Mouse (Mus musculus): ENCODE data around the gene Bcan. TPM values are rescaled to one million over a fixed set of nuclear protein-coding genes. Genes with fewer than 3 reads are reported as not detected.
A peak's percentile ranks its signal among the peaks of the same experiment; 100 is the strongest.

Gene Bcan
- polyA plus RNA-seq, 1 experiment from 2014 or later, result 0.18 TPM

DNA sequence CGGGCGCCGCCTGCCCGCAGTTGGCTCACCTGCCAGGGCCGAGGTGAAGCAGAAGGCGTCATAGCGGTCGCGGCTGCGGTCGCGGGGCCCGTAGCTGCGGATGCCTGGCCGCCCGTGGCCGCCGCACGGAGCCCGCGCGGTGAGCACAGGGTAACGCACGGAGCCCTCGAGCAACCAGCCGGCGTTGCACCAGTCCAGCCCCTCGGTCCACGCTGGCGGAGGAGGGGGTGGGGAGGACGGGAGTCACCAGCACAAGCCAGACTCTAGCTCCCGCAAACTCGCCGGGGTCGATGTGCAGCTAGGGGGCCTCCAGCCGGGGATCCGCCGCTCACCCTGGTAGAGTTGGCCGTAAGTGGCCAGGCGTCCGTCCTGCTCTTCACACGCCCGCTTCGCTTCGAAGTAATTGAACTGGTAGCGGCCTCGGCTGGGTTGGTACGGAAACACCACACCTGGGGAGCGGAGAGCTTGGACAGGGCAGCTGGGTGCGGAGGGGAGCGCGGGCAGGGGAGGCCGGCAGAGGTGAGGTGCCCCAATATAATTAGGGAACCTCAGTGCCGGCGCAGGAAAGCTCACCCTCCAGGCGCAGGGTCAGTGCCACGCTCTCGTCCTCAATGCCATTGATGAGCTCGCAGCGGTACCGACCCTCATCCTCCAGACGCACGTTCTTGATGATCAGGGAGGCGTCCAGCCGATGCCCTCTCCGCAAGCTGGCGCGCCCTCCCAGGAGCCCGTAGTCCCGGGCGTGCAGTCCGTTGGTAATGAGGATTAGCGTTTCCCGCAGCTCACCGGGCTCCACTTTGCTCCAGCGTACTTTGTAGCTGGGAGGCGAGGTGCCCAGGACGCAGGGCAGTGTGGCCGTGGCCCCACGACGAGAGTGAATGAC lies 23.4 kb upstream of the Bcan start:
- Histone ChIP-seq H3K36me3 (ENCODE audit: control insufficient read depth, insufficient read depth, low read length) (no peaks in the 10 kb centered on the region), H3K4me2 (ENCODE audit: low read depth, low read length) (peak overlapping the region; percentile 100), H3K9me3 (ENCODE audit: control insufficient read depth, low read length) (peaks cover 5% of the 10 kb centered on the region; the same call in 1 of the 2 replicates), H3K4me3 (ENCODE audit: low read length) (peak overlapping the region; percentile 69), H3K27ac (ENCODE audit: low read length) (no peak overlapping the region), H3K27me3 (replicated peaks; ENCODE audit: control insufficient read depth, insufficient read depth, low read length) (peaks cover 49% of the 10 kb centered on the region), H3K4me1 (ENCODE audit: control insufficient read depth, insufficient read depth, low read length) (peaks cover 14% of the 10 kb centered on the region), H3K9ac (ENCODE audit: low read depth, low read length) (peak overlapping the region; percentile 56)
- peak; percentile 66; the same call in 1 of the 2 replicates for ATAC-seq
- under 1% methylated on average over 81 of the region's 81 CpGs for WGBS

DNA sequence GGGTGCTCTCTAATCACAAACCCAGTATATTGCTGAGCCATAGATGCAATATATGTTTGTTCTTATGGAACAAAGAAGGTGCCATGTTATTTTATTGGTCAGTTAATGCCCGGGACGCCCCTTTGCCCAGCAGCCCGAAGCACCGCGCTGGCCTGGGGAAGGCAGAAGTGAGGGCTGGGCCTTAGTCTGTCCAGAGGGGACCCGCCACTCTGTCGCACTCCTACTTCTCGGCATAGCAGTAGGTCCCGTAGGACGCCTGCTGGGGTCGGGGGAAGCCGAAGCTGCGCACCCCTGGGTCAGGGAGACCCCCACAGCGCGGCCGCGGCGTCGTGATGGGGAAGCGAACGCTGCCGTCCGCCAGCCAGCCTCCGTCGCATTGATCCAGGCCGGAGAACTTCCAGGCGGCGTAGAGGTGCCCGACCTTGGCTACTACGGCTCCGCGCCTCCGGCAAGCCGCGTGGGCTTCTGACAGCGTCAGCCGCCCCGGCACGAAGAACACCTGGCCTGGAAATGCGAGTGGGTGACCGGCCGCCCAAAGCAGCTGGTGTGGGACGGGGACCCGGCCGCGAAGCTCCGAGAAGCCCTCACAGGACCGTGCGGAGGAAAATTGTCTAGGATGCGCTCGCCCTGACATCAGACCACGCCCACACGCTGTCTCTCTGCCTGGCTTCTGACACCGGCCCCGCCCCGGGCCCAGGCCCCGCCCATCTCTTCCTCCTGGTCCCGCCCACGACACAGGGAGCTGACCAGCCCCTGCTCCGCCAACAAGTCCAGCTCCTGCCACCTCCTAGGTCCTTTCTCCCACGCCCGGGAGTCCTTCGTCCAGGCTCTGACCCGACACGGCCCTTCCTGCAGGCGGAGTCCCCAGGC lies 22.5 kb upstream of the Bcan start:
- no peaks in the 10 kb centered on the region for H3K9me3 ChIP-seq (ENCODE audit: control insufficient read depth, low read length)
- H3K27ac ChIP-seq (ENCODE audit: low read length), result no peak overlapping the region
- 1% methylated on average over 66 of the region's 66 CpGs for WGBS
- peak; percentile 96 for ATAC-seq
- peak overlapping the region; percentile 100 for H3K4me2 ChIP-seq (ENCODE audit: low read depth, low read length)
- H3K4me3 ChIP-seq (ENCODE audit: low read length), result peak overlapping the region; percentile 69
- peak overlapping the region; percentile 56 for H3K9ac ChIP-seq (ENCODE audit: low read depth, low read length)
- peaks cover 14% of the 10 kb centered on the region for H3K4me1 ChIP-seq (ENCODE audit: control insufficient read depth, insufficient read depth, low read length)
- no peaks in the 10 kb centered on the region for H3K36me3 ChIP-seq (ENCODE audit: control insufficient read depth, insufficient read depth, low read length)
- peaks cover 52% of the 10 kb centered on the region for H3K27me3 ChIP-seq (replicated peaks; ENCODE audit: control insufficient read depth, insufficient read depth, low read length)

DNA sequence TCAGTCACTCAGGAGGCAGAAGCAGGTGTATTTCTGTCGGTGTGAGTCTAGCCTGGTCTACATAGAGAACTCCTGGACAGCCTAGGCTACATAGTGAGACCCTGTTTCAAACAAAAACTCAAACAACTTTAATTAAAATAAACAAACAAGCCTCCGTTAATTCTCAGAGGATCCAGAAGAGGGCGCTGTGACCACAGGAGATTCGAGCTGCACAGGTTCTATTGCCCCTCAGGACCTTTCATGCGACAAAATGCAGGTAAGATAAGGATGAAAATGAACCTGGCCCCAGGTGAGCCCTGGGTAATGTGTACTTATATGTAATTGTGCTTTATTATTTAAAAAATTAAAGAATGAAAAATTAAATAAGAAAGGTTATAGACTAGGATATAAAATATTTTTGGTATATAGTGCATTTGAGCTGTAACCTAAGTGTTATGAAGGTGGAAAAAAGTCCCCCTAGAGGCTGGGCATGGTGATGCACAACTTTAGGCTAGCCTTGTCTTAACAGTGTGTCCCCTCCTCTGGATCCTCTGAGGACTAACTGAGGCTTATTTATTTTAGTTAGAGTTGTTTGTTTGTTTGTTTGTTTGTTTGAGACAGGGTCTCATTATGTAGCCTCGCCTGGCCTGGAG lies 10.7 kb upstream of the Bcan start:
- no peak for ATAC-seq
- Histone ChIP-seq H3K4me3 (ENCODE audit: low read length) (no peak overlapping the region), H3K27ac (ENCODE audit: low read length) (no peak overlapping the region), H3K9ac (ENCODE audit: low read depth, low read length) (no peak overlapping the region), H3K27me3 (replicated peaks; ENCODE audit: control insufficient read depth, insufficient read depth, low read length) (peaks cover 2% of the 10 kb centered on the region; the same call in 1 of the 2 replicates), H3K36me3 (ENCODE audit: control insufficient read depth, insufficient read depth, low read length) (no peaks in the 10 kb centered on the region), H3K4me2 (ENCODE audit: low read depth, low read length) (no peak overlapping the region), H3K4me1 (ENCODE audit: control insufficient read depth, insufficient read depth, low read length) (no peaks in the 10 kb centered on the region), H3K9me3 (ENCODE audit: control insufficient read depth, low read length) (0 out of 2 replicates have a peak, but pooled peaks cover 3% of the 10 kb centered on the region)
- 7% methylated on average over 6 of the region's 6 CpGs for WGBS

DNA sequence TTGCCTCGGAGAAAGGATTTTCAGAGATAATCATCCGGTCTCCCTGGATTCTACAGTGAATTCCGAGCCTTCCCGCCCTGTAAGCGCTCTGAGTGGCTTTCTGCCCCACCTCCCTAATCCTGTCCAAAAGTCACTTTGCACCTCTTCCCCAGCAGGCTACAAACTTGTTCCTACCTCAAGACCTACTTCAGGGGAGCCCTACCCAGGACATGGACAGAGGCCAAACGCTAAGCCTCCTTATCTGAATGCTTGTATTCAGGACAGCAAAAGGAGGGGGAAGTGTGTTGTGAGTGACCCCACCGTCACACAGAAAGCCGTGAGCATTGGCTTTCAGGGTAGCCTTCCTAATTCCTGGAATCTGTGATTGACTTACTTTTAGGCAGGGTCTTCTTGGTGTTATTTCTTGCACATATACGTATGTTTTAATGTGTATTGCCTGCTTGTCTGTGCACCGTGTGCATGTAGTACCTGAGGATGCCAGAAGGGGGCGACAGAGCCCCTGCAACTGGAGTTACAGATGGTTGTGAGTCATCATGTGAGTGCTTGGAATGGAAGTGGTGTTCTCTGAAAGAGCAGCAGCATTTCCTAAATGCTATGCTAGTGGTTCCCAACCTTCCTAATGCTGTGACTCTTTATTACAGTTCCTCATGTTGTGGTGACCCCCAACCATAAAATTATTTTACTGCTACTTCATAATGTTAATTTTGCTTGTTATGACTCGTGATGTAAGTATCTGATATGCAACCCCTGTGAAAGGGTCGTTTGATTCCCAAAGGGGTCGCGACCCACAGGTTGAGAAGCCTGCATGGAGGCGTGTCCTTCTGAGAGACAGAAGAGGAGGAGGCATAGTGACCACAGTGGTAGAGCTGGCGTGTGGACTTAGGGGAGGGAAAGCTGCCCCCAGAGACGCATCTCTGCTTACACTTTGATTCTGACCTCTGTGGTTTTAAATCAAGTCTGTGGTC lies 6.1 kb upstream of the Bcan start:
- no peak overlapping the region for H3K9ac ChIP-seq (ENCODE audit: low read depth, low read length)
- no peak for ATAC-seq
- H3K4me3 ChIP-seq (ENCODE audit: low read length), result no peak overlapping the region
- H3K4me2 ChIP-seq (ENCODE audit: low read depth, low read length), result no peak overlapping the region
- H3K36me3 ChIP-seq (ENCODE audit: control insufficient read depth, insufficient read depth, low read length), result no peaks in the 10 kb centered on the region
- 76% methylated on average over 18 of the region's 18 CpGs for WGBS
- H3K27ac ChIP-seq (ENCODE audit: low read length), result no peak overlapping the region
- peaks cover 30% of the 10 kb centered on the region for H3K27me3 ChIP-seq (replicated peaks; ENCODE audit: control insufficient read depth, insufficient read depth, low read length)
- H3K4me1 ChIP-seq (ENCODE audit: control insufficient read depth, insufficient read depth, low read length), result no peaks in the 10 kb centered on the region
- H3K9me3 ChIP-seq (ENCODE audit: control insufficient read depth, low read length), result 0 out of 2 replicates have a peak, but pooled peaks cover 3% of the 10 kb centered on the region

DNA sequence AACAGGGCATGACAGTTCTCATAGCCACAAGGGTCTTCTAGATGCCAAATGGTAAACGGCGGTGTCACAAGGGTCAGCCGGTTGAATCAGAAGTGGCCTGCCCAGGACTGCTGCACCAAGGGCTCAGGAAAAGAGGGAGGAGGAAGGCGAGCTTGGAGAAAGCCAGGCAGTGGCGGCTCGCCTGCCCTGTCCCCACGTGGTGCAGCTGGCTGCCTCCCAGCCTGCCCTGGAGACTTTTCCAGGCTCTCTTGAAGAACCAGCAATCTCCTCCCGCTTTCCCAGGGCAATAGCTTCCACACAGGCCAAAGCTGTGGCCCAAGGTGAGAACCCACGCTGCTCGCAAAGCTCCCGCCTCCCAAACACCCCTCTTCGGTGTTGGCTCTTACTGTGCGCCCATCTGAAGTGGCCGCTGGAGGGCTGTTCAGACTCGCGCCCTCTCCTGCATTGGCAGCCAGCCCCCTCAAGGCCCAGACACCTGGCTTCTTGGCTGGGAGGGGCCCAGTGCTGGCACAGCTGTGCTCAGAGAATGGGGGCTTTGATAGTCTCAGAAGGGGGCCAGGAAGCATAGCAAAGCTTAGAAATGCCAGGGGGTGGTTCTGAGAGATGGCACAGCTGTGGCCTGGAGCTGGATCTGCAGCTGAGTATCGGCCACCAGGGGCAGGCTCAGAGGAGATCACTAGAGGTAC lies 2.4 kb upstream of the Bcan start:
- 5% methylated on average over 17 of the region's 17 CpGs for WGBS

DNA sequence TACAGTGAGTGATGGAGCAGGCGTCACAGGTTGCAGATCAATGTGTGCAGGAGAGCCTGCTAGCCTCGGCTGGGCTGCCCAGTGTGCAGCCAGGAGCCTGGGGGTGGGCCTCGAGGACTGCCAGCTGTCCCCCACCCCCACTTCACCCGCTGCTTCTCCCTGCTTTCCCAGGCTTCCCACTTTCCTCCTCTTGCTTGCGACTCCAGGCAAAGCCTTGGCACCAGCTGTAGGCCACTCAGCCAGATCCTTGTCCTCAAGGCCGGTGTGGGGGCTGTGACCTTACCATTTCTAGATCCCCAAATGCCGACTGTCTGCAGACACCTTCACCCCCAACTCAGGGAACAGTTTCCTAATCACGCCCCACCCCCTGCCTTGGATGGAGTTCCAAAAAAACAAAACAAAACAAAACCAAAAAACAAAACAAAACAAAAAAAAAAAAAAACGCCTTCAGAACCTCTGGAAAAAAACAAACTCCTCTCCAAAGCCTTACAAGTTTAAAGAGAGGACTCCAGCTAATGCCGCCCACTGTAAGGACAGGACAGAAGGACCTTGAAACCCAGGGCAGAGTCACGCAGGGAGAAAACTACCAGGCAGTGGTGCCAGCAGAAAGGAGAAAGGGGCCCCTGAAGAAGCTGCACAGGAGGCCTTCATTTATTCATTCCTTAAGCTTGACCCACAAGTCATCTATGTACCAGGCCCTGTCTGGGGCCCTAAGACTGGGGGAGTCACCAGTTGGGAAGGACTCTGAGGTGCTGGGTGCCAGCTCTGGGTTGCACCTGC lies 976 bp upstream of the Bcan start:
- H3K27me3 ChIP-seq (replicated peaks; ENCODE audit: control insufficient read depth, insufficient read depth, low read length), result peaks cover 81% of the 10 kb centered on the region
- no peak overlapping the region for H3K4me2 ChIP-seq (ENCODE audit: low read depth, low read length)
- no peak overlapping the region for H3K4me3 ChIP-seq (ENCODE audit: low read length)
- H3K27ac ChIP-seq (ENCODE audit: low read length), result no peak overlapping the region
- peaks cover 13% of the 10 kb centered on the region; the same call in 1 of the 2 replicates for H3K4me1 ChIP-seq (ENCODE audit: control insufficient read depth, insufficient read depth, low read length)
- no peaks in the 10 kb centered on the region for H3K36me3 ChIP-seq (ENCODE audit: control insufficient read depth, insufficient read depth, low read length)
- WGBS, result 13% methylated on average over 11 of the region's 11 CpGs
- no peak overlapping the region for H3K9ac ChIP-seq (ENCODE audit: low read depth, low read length)
- ATAC-seq, result no peak
- 0 out of 2 replicates have a peak, but pooled peaks cover 3% of the 10 kb centered on the region for H3K9me3 ChIP-seq (ENCODE audit: control insufficient read depth, low read length)

More for the DNA sequence above, 2.4 kb upstream of the Bcan start:
- Histone ChIP-seq H3K4me3 (ENCODE audit: low read length) (no peak overlapping the region; the same call in 1 of the 2 replicates), H3K9ac (ENCODE audit: low read depth, low read length) (no peak overlapping the region), H3K9me3 (ENCODE audit: control insufficient read depth, low read length) (0 out of 2 replicates have a peak, but pooled peaks cover 3% of the 10 kb centered on the region), H3K27ac (ENCODE audit: low read length) (no peak overlapping the region), H3K36me3 (ENCODE audit: control insufficient read depth, insufficient read depth, low read length) (no peaks in the 10 kb centered on the region), H3K4me2 (ENCODE audit: low read depth, low read length) (no peak overlapping the region), H3K27me3 (replicated peaks; ENCODE audit: control insufficient read depth, insufficient read depth, low read length) (peaks cover 67% of the 10 kb centered on the region), H3K4me1 (ENCODE audit: control insufficient read depth, insufficient read depth, low read length) (0 out of 2 replicates have a peak, but pooled peaks cover 9% of the 10 kb centered on the region)
- ATAC-seq, result no peak

DNA sequence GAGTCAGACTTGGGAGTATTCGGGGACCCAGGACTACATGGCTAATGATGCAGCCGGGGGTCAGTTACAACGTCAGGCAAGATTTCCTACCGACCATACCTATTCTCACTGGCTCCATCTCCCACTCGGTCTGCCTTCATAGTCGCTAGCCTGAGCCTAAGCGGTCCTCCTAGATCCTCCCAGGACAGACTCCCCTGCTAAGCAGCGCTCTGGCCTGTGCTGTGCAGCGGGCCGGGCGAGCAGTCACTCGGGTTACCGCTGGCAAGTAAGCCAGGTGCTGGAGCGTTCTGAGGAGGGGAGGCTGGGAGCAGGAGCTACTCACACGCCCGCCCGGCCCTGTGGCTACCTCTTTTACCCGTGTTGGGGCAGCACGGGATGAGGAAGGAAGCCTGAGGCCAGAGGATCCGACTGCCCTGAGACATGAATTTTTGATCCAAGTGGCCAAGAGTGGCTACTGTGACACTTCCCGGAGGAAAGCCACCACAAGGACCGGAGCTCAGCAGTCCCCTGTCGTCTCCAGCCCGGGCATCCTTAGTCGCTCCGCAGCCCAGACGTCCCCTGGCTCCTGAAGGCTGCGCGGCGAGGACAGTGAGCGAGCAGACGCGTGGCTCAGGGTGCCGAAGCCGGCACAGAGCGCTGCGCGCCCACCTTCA lies 661 bp downstream of the Bcan start:
- no peaks in the 10 kb centered on the region for H3K9me3 ChIP-seq (ENCODE audit: control insufficient read depth, low read length)
- no peak overlapping the region for H3K27ac ChIP-seq (ENCODE audit: low read length)
- peak overlapping the region; percentile 59 for H3K4me2 ChIP-seq (ENCODE audit: low read depth, low read length)
- 1% methylated on average over 38 of the region's 38 CpGs for WGBS
- H3K36me3 ChIP-seq (ENCODE audit: control insufficient read depth, insufficient read depth, low read length), result no peaks in the 10 kb centered on the region
- no peak overlapping the region for H3K9ac ChIP-seq (ENCODE audit: low read depth, low read length)
- peaks cover 95% of the 10 kb centered on the region for H3K27me3 ChIP-seq (replicated peaks; ENCODE audit: control insufficient read depth, insufficient read depth, low read length)
- ATAC-seq, result no peak
- H3K4me1 ChIP-seq (ENCODE audit: control insufficient read depth, insufficient read depth, low read length), result peaks cover 13% of the 10 kb centered on the region; the same call in 1 of the 2 replicates
- peak overlapping the region; percentile 40 for H3K4me3 ChIP-seq (ENCODE audit: low read length)
